Comparison of ENCODE assay signal across 19 mouse cellular contexts in genomic region chr9:60650277-60650676, GRCm38 (mm10). TPM values are rescaled to one million over a fixed set of nuclear protein-coding genes. Genes with fewer than 3 reads are reported as not detected.
A peak's percentile ranks its signal among the peaks of the same experiment; 100 is the strongest.
DNase-seq lines count a peak whose midpoint lies in the region; ATAC-seq and TF ChIP-seq lines count a peak whose summit lies in the region.
"Had no signal": no experiment of that assay in that cellular context is flagged by ENCODE, and none has a peak within 500 bp of the region (broad histone marks: within the 10 kb centered on the region; RNA-seq: fewer than 3 reads in every experiment).

No protein-coding gene starts in this region.

- ATAC-seq in midbrain, embryonic 13.5 days: peak; percentile 55; the same call in 1 of the 2 replicates
- ATAC-seq in hindbrain, postnatal 0 days: no peak
- ATAC-seq in neural tube, embryonic 14.5 days (ENCODE audit: low read depth): peak; percentile 21; the same call in 1 of the 2 replicates
- ATAC-seq: intestine, embryonic 16.5 days; Patski had no signal

- H3K4me3 ChIP-seq in midbrain, embryonic 13.5 days (replicated peaks): no peak overlapping the region
- H3K4me3 ChIP-seq in midbrain, embryonic 10.5 days: no peak overlapping the region
- no peak overlapping the region for H3K4me3 ChIP-seq in hindbrain, postnatal 0 days (ENCODE audit: low read length)
- no peak overlapping the region for H3K4me3 ChIP-seq in neural tube, embryonic 14.5 days (ENCODE audit: low read depth, low read length)
- H3K4me3 ChIP-seq: gastrocnemius, adult 2 months; heart, embryonic 10.5 days; liver, embryonic 13.5 days; megakaryocyte, embryonic 14.5 days; myocyte had no signal

- H3K4me1 ChIP-seq in midbrain, embryonic 13.5 days (replicated peaks): peaks cover 32% of the 10 kb centered on the region
- H3K4me1 ChIP-seq in midbrain, embryonic 10.5 days: peaks cover 22% of the 10 kb centered on the region
- H3K4me1 ChIP-seq in hindbrain, postnatal 0 days (ENCODE audit: insufficient read depth, low read length): peaks cover 15% of the 10 kb centered on the region; the same call in 1 of the 2 replicates
- peaks cover 11% of the 10 kb centered on the region; the same call in 1 of the 2 replicates for H3K4me1 ChIP-seq in neural tube, embryonic 14.5 days (ENCODE audit: control insufficient read depth, insufficient read depth, low read length)

- 83% methylated on average over 6 of the region's 6 CpGs for WGBS in midbrain, embryonic 13.5 days
- WGBS in midbrain, embryonic 10.5 days: 86% methylated on average over 6 of the region's 6 CpGs
- 67% methylated on average over 6 of the region's 6 CpGs for WGBS in hindbrain, postnatal 0 days
- WGBS in neural tube, embryonic 14.5 days: 56% methylated on average over 6 of the region's 6 CpGs

- no peak for TF ChIP-seq CTCF in hindbrain, postnatal 0 days (IDR thresholded peaks at IDR 0.05; ENCODE audit: low read depth)

- 0 out of 2 replicates have a peak, but pooled peaks cover 13% of the 10 kb centered on the region for H3K36me3 ChIP-seq in midbrain, embryonic 13.5 days
- no peaks in the 10 kb centered on the region for H3K36me3 ChIP-seq in midbrain, embryonic 10.5 days
- H3K36me3 ChIP-seq in hindbrain, postnatal 0 days (ENCODE audit: insufficient read depth, low read length): no peaks in the 10 kb centered on the region
- no peaks in the 10 kb centered on the region for H3K36me3 ChIP-seq in neural tube, embryonic 14.5 days (ENCODE audit: control insufficient read depth, insufficient read depth, low read length)
- H3K36me3 ChIP-seq: G1E; heart, embryonic 10.5 days; liver, embryonic 13.5 days had no signal

- H3K9ac ChIP-seq in midbrain, embryonic 13.5 days (replicated peaks): peak overlapping the region; percentile 49; the same call in 1 of the 2 replicates
- H3K9ac ChIP-seq in hindbrain, postnatal 0 days (replicated peaks; ENCODE audit: low read length): no peak overlapping the region
- H3K9ac ChIP-seq in neural tube, embryonic 14.5 days (replicated peaks; ENCODE audit: low read depth, low read length): peak overlapping the region; percentile 11; the same call in 1 of the 2 replicates
- H3K9ac ChIP-seq: liver, embryonic 13.5 days; lung, embryonic 14.5 days had no signal

- H3K27ac ChIP-seq in midbrain, embryonic 13.5 days: no peak overlapping the region
- no peak overlapping the region for H3K27ac ChIP-seq in midbrain, embryonic 10.5 days (replicated peaks)
- H3K27ac ChIP-seq in hindbrain, postnatal 0 days: peak overlapping the region; percentile 54; the same call in 1 of the 2 replicates
- peak overlapping the region; percentile 52; the same call in 1 of the 2 replicates for H3K27ac ChIP-seq in neural tube, embryonic 14.5 days (ENCODE audit: low read depth, low read length)
- H3K27ac ChIP-seq: gastrocnemius, adult 2 months; heart, embryonic 10.5 days; liver, embryonic 13.5 days had no signal

- H3K27me3 ChIP-seq in midbrain, embryonic 13.5 days: no peaks in the 10 kb centered on the region
- H3K27me3 ChIP-seq in midbrain, embryonic 10.5 days (ENCODE audit: low read depth, poor library complexity, severe bottlenecking): no peaks in the 10 kb centered on the region
- no peaks in the 10 kb centered on the region for H3K27me3 ChIP-seq in hindbrain, postnatal 0 days (ENCODE audit: insufficient read depth, low read length)
- no peaks in the 10 kb centered on the region for H3K27me3 ChIP-seq in neural tube, embryonic 14.5 days (ENCODE audit: control insufficient read depth, insufficient read depth, low read length)
- H3K27me3 ChIP-seq: CH12.LX; liver, embryonic 13.5 days; Patski had no signal

- DNase-seq in heart, adult 11 months: peak; percentile 45
- no peak for DNase-seq in heart, postnatal 36 days
- DNase-seq in midbrain, embryonic 10.5 days (ENCODE audit: low spot score): no peak
- no peak for DNase-seq in hindbrain, postnatal 0 days (ENCODE audit: low spot score)
- no peak for DNase-seq in gastrocnemius, postnatal 14 days
- DNase-seq in adrenal gland, adult (ENCODE audit: inconsistent age in 2 of 2, low spot score in 1 of 2): no peak
- DNase-seq: B cell, adult 2 months; liver, embryonic 13.5 days had no signal

- intact Hi-C loops in heart, postnatal 36 days (cut with DNase I): no loop called here
- intact Hi-C loops in gastrocnemius, postnatal 14 days (cut with DNase I; ENCODE audit: low total_unique reads): no loop called here

- no peak overlapping the region for H3K4me2 ChIP-seq in midbrain, embryonic 13.5 days (replicated peaks)
- no peak overlapping the region; the same call in 1 of the 2 replicates for H3K4me2 ChIP-seq in hindbrain, postnatal 0 days (ENCODE audit: low read depth, low read length)
- H3K4me2 ChIP-seq in neural tube, embryonic 14.5 days (ENCODE audit: low read depth, low read length): no peak overlapping the region
- H3K4me2 ChIP-seq: liver, embryonic 13.5 days; lung, embryonic 14.5 days had no signal

- H3K9me3 ChIP-seq in midbrain, embryonic 13.5 days: no peaks in the 10 kb centered on the region
- H3K9me3 ChIP-seq in midbrain, embryonic 10.5 days (replicated peaks): no peaks in the 10 kb centered on the region
- no peaks in the 10 kb centered on the region for H3K9me3 ChIP-seq in hindbrain, postnatal 0 days (ENCODE audit: low read length)
- H3K9me3 ChIP-seq in neural tube, embryonic 14.5 days (ENCODE audit: control insufficient read depth, low read length): no peaks in the 10 kb centered on the region
- H3K9me3 ChIP-seq: G1E; heart, embryonic 10.5 days; liver, embryonic 13.5 days; megakaryocyte, embryonic 14.5 days had no signal

RNA-seq across cellular contexts. Expression of gene Lrrc49, which starts 37.7 kb away (rescaled TPM):
- 1 to 10 TPM; 3.7 to 4.2 TPM for total RNA-seq in heart, postnatal 36 days (2021)
- 79.2 and 83.6 TPM in 2 replicates for polyA plus RNA-seq in midbrain, embryonic 13.5 days (2015; fragmentation: Nextera tagmentation; extraction: Ambion mirVana)
- polyA plus RNA-seq in midbrain, embryonic 10.5 days (2016; fragmentation: Nextera tagmentation; extraction: Ambion mirVana): 27.6 and 38.9 TPM in 2 replicates
- total RNA-seq in hindbrain, postnatal 0 days (2014; rRNA removed): 48.6 and 50.0 TPM in 2 replicates
- 71.1 and 71.9 TPM in 2 replicates for polyA plus RNA-seq in hindbrain, postnatal 0 days (2015; fragmentation: Nextera tagmentation; extraction: Ambion mirVana)
- polyA plus RNA-seq in neural tube, embryonic 14.5 days (2014; fragmentation: Nextera tagmentation; extraction: Ambion mirVana): 84.0 and 91.0 TPM in 2 replicates
- total RNA-seq in gastrocnemius, postnatal 14 days (2021): 1 to 10 TPM; 3.4 to 3.5 TPM

Comparison
In these comparisons a context has a peak if more than half of its experiments do, and no peak if none do; other contexts are left out.
1. H3K27ac ChIP-seq: peak in hindbrain, postnatal 0 days (single experiment) and neural tube, embryonic 14.5 days (single experiment); none in midbrain, embryonic 13.5 days (single experiment) and midbrain, embryonic 10.5 days (single experiment).